Mouse (Mus musculus) ovary, adult 2 months (tissue): ENCODE measurements around the gene Olfr1128. TPM values are rescaled to one million over a fixed set of nuclear protein-coding genes. Genes with fewer than 3 reads are reported as not detected.

Experiments used
- polyA plus RNA-seq: library from polyadenylated mRNA; depleted of rRNA; stranded (reverse); fragments of >200 nt; gene quantifications from 2 replicates; pipeline ENCODE4 v1.2.3, GENCODE M21; 2012; rRNA removed

Olfr1128 gene
- polyA plus RNA-seq: not detected in 2 replicates

DNA sequence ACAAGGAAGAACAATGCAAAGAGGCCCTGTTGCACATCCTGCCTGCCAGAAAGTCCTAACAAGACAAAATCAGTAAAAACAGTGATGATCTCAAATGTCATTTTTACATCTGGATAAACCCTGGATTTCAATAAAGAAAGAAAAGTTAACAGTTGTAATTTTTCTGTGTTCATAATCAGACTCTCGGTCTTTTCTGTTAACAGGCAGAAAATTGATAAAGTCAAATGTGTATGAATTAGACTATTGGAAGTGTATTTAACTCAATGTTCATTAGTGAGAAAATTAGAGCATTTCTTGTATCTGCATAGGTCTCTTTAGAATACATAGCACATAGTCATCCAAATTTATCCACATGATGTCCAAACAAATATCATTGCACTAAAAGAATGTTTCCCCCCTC is at the start of gene Olfr1128:
Gene Olfr1128 (minus strand): TSS at position 101 of the 400 bp plus-strand sequence.

DNA sequence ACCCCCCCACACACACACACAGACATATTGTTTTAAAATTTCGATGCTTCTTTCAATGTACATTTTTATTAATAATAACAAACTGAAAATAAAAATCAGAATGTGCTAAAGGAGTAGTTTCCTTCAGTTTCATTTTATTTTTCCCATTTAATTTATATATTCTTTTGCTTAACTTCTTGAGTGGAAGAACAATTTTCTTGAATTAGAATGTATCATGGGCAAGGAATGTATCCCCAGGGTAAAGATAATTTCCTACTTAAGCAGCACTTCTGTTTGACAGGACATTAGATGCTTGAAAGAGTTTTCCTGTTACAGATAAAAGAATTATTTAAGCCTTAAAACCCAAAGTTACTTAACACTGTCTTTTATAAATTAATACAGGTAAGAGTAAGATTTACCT is 28.3 kb upstream of the Olfr1128 start, which contains the start of gene Olfr1129:
Gene Olfr1129 (plus strand): TSS at position 301 of the 400 bp plus-strand sequence.

GRCm38 (mm10) chr2:87531496-87531895 is 13.8 kb downstream of the Olfr1128 start, which contains the start of gene Olfr153:
TSS of gene Olfr153 (plus strand) at chr2:87531796.

DNA sequence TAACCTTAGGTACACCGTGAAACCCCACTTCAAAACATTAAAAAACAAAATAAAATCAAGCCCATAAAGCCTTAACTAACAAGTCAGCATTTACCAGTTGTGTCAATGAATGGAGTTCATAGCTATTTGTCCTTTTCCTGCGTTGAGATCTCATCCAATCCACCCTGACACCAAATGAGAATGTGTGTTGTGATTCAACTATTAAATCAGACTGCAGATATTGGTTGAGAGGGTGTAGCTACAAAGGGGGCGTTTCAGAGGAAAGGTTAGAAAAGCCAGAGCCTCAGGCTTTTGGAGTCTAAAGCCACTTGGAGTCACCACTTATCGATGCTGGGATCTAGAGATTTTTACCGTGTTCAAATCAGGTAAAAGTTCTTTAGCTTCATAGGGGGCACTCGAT is 39.1 kb downstream of the Olfr1128 start, which contains the start of gene Pramel6:
Gene Pramel6 (plus strand): TSS at position 301 of the 400 bp plus-strand sequence.

GRCm38 (mm10) chr2:87496993-87497392 is 48.3 kb downstream of the Olfr1128 start, which contains the start of gene Pramel7:
TSS of gene Pramel7 (minus strand) at chr2:87497093.

Other genes starting within 250 kb of the Olfr1128 start
- gene Olfr1118, start 238.0 kb downstream of the Olfr1128 start, polyA plus RNA-seq: not detected in 2 replicates
- not detected in 2 replicates for gene Olfr1120, start 190.7 kb downstream of the Olfr1128 start, polyA plus RNA-seq
- not detected in 2 replicates for gene Olfr1121, start 175.6 kb downstream of the Olfr1128 start, polyA plus RNA-seq
- gene Olfr1122, start 159.7 kb downstream of the Olfr1128 start, polyA plus RNA-seq: not detected in 2 replicates
- not detected in 2 replicates for gene Olfr1123, start 128.9 kb downstream of the Olfr1128 start, polyA plus RNA-seq
- not detected in 2 replicates for gene Olfr1124, start 115.3 kb downstream of the Olfr1128 start, polyA plus RNA-seq
- not detected in 2 replicates for gene Olfr1126, start 91.6 kb downstream of the Olfr1128 start, polyA plus RNA-seq
- gene Pramel7, start 48.4 kb downstream of the Olfr1128 start, polyA plus RNA-seq: not detected in 2 replicates
- not detected in 2 replicates for gene Pramel6, start 39.0 kb downstream of the Olfr1128 start, polyA plus RNA-seq
- not detected in 2 replicates for gene Olfr153, start 13.7 kb downstream of the Olfr1128 start, polyA plus RNA-seq
- gene Olfr1129, start 28.4 kb upstream of the Olfr1128 start, polyA plus RNA-seq: not detected in 2 replicates
- gene Olfr1130, start 60.7 kb upstream of the Olfr1128 start, polyA plus RNA-seq: not detected in 2 replicates
- gene Olfr1131, start 81.6 kb upstream of the Olfr1128 start, polyA plus RNA-seq: not detected in 2 replicates
- not detected in 2 replicates for gene Olfr1132, start 92.0 kb upstream of the Olfr1128 start, polyA plus RNA-seq
- not detected in 2 replicates for gene Olfr1133, start 101.8 kb upstream of the Olfr1128 start, polyA plus RNA-seq
- gene Olfr1134, start 112.9 kb upstream of the Olfr1128 start, polyA plus RNA-seq: not detected in 2 replicates
- not detected in 2 replicates for gene Olfr1135, start 128.1 kb upstream of the Olfr1128 start, polyA plus RNA-seq
- gene Olfr1136, start 148.4 kb upstream of the Olfr1128 start, polyA plus RNA-seq: not detected in 2 replicates
- not detected in 2 replicates for gene Olfr1137, start 167.6 kb upstream of the Olfr1128 start, polyA plus RNA-seq
- gene Olfr1138, start 194.4 kb upstream of the Olfr1128 start, polyA plus RNA-seq: not detected in 2 replicates
- not detected in 2 replicates for gene Olfr1140, start 198.2 kb upstream of the Olfr1128 start, polyA plus RNA-seq
- gene Olfr1141, start 208.4 kb upstream of the Olfr1128 start, polyA plus RNA-seq: not detected in 2 replicates
- not detected in 2 replicates for gene Olfr152, start 233.9 kb upstream of the Olfr1128 start, polyA plus RNA-seq